Mouse (Mus musculus) liver, embryonic 13.5 days (tissue): ENCODE results near the gene Rpl10a. TPM values are rescaled to one million over a fixed set of nuclear protein-coding genes. Genes with fewer than 3 reads are reported as not detected.

Source experiments
- ATAC-seq: fragments of 200-750 bp; cut with Nextera tagmentation; 2 replicates; pipeline ENCODE4 v1.8.0; 2017; ENCODE audit warnings: low read depth, mild to moderate bottlenecking, moderate number of reproducible peaks, moderate library complexity
- DNase-seq: peaks from one replicate; pipeline ENCODE4 v3.0.0; 2022
- H3K27ac ChIP-seq: fragments of 300-500 bp; sonication (generic); 2 replicates; pipeline ENCODE4 v1.5.1; 2015; ENCODE audit warnings: moderate library complexity, mild to moderate bottlenecking, inconsistent platforms
- H3K27me3 ChIP-seq: fragments of 300-500 bp; sonication (generic); 2 replicates; pipeline ENCODE4 v1.6.1; 2015; ENCODE audit warnings: mild to moderate bottlenecking, inconsistent platforms
- H3K36me3 ChIP-seq: fragments of 300-500 bp; sonication (generic); 2 replicates; pipeline ENCODE4 v1.6.1; 2015; ENCODE audit warnings: mild to moderate bottlenecking, inconsistent platforms
- H3K4me1 ChIP-seq: fragments of 300-500 bp; sonication (generic); replicated peaks from 2 replicates; pipeline ENCODE4 v1.6.1; 2015; ENCODE audit warnings: inconsistent platforms
- H3K4me2 ChIP-seq: fragments of 300-500 bp; sonication (generic); 2 replicates; pipeline ENCODE4 v1.6.1; 2015; ENCODE audit warnings: inconsistent platforms, mild to moderate bottlenecking, moderate library complexity
- H3K4me3 ChIP-seq: fragments of 300-500 bp; sonication (generic); replicated peaks from 2 replicates; pipeline ENCODE4 v1.5.1; 2015; ENCODE audit warnings: mild to moderate bottlenecking, inconsistent platforms
- H3K9ac ChIP-seq: fragments of 300-500 bp; sonication (generic); 2 replicates; pipeline ENCODE4 v1.6.1; 2015; ENCODE audit warnings: mild to moderate bottlenecking, inconsistent platforms
- H3K9me3 ChIP-seq: fragments of 300-500 bp; sonication (generic); replicated peaks from 2 replicates; pipeline ENCODE4 v1.6.1; 2016; ENCODE audit warnings: inconsistent platforms
- WGBS: fragments of 180-500 bp; shearing (Covaris S2); methylation state at CpG from one replicate; pipeline ENCODE4 v1.1.7; 2015; ENCODE audit not compliant: insufficient replicate concordance; 5-methylcytosine and 5-hydroxymethylcytosine counted together
- polyA plus RNA-seq: library from polyadenylated mRNA; unstranded; fragments of >200 nt; fragmentation: Nextera tagmentation; extraction: Ambion mirVana; gene quantifications from 2 replicates; pipeline ENCODE4 v1.2.1, GENCODE M21; 2015

Rpl10a gene
- polyA plus RNA-seq, 1 experiment from 2014 or later = 464 TPM

GRCm38 (mm10) chr17:28362653-28363292 lies 34.5 kb downstream of the Rpl10a start:
- ATAC-seq = no peak
- Histone ChIP-seq H3K4me1 (peaks cover 23% of the 10 kb centered on the region), H3K36me3 (no peaks in the 10 kb centered on the region), H3K27ac (no peak overlapping the region), H3K27me3 (peaks cover 82% of the 10 kb centered on the region), H3K9me3 (no peaks in the 10 kb centered on the region), H3K9ac (no peak overlapping the region), H3K4me2 (peak overlapping the region; percentile 46), H3K4me3 (peak overlapping the region; percentile 21)
- 2% methylated on average over 25 of the region's 25 CpGs for WGBS
- DNase-seq = no peak

DNA sequence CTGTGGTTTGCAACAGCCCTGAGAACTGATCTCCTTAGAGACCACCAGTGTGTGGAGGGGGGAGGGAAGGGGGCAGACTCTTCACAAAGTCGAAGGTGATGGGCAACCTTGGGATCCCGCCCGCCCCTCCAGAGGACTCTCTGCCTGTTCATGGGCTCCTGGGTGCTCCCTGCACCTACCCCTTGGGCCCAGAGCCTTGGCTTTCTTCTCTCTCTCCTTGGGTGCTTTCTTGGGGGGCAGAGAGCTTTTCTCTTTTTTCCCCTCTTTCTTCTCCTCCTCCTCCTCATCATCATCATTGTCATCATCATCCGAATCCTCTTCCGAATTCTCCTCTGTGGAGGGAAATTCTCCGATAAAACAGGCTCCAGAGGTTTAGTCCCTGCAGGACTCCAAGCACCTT lies 35.2 kb downstream of the Rpl10a start:
- Histone ChIP-seq H3K4me2 (no peak overlapping the region), H3K27ac (no peak overlapping the region), H3K36me3 (no peaks in the 10 kb centered on the region), H3K9me3 (no peaks in the 10 kb centered on the region), H3K4me3 (no peak overlapping the region), H3K4me1 (peaks cover 23% of the 10 kb centered on the region), H3K27me3 (peaks cover 76% of the 10 kb centered on the region), H3K9ac (no peak overlapping the region)
- no peak for ATAC-seq
- DNase-seq = no peak
- WGBS = 14% methylated on average over 6 of the region's 6 CpGs

DNA sequence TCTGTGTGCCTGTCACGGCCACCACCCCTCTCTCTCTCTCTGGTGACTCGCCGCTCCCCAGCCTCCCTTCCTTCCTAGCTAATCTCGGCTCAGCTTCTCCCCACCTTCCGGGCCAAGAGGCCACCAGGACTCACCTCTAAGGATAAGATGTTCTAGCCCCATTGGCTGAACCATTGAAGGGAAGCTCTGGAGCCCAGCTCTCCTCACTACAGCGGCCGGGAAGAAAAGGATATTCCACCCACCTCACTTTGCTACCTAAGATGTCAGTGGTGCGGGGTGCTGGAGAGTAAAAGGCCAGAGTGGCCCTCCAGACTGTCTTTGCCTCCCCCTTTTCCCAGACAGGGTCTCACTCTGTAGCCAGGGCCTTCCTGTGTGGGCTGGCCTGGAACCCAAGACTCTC lies 36.9 kb downstream of the Rpl10a start, which contains the start of gene Tulp1:
Gene Tulp1, minus strand, starts transcription at position 101 of the 400 bp plus-strand sequence.
- Histone ChIP-seq H3K9me3 (no peaks in the 10 kb centered on the region), H3K27me3 (peaks cover 60% of the 10 kb centered on the region), H3K4me2 (peak within 1 kb of the TSS; percentile 8), H3K4me1 (peaks cover 23% of the 10 kb centered on the region), H3K27ac (no peak within 1 kb of the TSS), H3K36me3 (no peaks in the 10 kb centered on the region), H3K9ac (no peak within 1 kb of the TSS), H3K4me3 (0 out of 2 replicates have a peak within 1 kb of the TSS, but pooled peaks have one; percentile 12)
- ATAC-seq (no peak), DNase-seq (no peak)
- WGBS = 20% methylated on average over 8 of the region's 8 CpGs

GRCm38 (mm10) chr17:28368449-28368848 lies 40.2 kb downstream of the Rpl10a start:
- no peaks in the 10 kb centered on the region for H3K36me3 ChIP-seq
- WGBS = 2% methylated on average over 13 of the region's 13 CpGs
- H3K9ac ChIP-seq = no peak overlapping the region
- no peak overlapping the region for H3K4me3 ChIP-seq
- H3K4me2 ChIP-seq = no peak overlapping the region
- H3K27me3 ChIP-seq = peaks cover 31% of the 10 kb centered on the region
- H3K4me1 ChIP-seq = peaks cover 9% of the 10 kb centered on the region
- ATAC-seq (peak; percentile 39; the same call in 1 of the 2 replicates), DNase-seq (peak; percentile 71)
- H3K9me3 ChIP-seq = no peaks in the 10 kb centered on the region
- no peak overlapping the region for H3K27ac ChIP-seq

GRCm38 (mm10) chr17:28369056-28369455 lies 40.8 kb downstream of the Rpl10a start:
- Histone ChIP-seq H3K27ac (no peak overlapping the region), H3K27me3 (peaks cover 27% of the 10 kb centered on the region), H3K9me3 (no peaks in the 10 kb centered on the region), H3K9ac (no peak overlapping the region), H3K4me3 (no peak overlapping the region), H3K4me1 (peaks cover 3% of the 10 kb centered on the region), H3K36me3 (no peaks in the 10 kb centered on the region), H3K4me2 (no peak overlapping the region)
- DNase-seq = no peak
- WGBS = 48% methylated on average over 5 of the region's 5 CpGs
- ATAC-seq = no peak

- ATAC-seq (no peak), DNase-seq (no peak)
- WGBS = 67% methylated on average over 2 of the region's 2 CpGs
- H3K36me3 ChIP-seq = no peaks in the 10 kb centered on the region
- H3K9me3 ChIP-seq = no peaks in the 10 kb centered on the region
- H3K27me3 ChIP-seq = peaks cover 26% of the 10 kb centered on the region
- no peak overlapping the region for H3K27ac ChIP-seq
- H3K4me1 ChIP-seq = peaks cover 18% of the 10 kb centered on the region
- H3K4me3 ChIP-seq = no peak overlapping the region
- H3K9ac ChIP-seq = no peak overlapping the region
- no peak overlapping the region for H3K4me2 ChIP-seq
Measured at GRCm38 (mm10) chr17:28371286-28371685, 43.0 kb downstream of the Rpl10a start.

DNA sequence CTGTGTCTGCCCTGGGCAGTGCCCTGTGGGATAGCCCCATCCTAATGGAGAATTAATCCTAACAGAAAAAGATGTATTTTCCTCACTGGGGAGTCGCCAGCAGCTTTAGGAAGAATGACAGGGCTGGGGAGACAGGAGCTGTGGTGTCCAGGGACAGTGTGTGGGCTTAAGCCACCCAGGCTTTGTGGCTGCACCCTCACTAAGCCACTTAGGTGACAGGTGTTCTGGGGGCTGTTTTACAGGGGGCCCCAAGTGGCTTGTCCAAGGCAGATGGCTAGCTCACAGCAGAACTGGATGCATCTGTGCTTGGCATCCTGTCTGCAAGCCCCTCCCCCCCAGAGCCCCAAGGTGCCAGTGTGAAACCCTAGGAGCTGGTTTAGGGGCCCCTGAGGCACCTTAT lies 43.7 kb downstream of the Rpl10a start:
- H3K27ac ChIP-seq = no peak overlapping the region
- 41% methylated on average over 1 of the region's 1 CpGs for WGBS
- no peaks in the 10 kb centered on the region for H3K9me3 ChIP-seq
- H3K4me2 ChIP-seq = no peak overlapping the region
- H3K36me3 ChIP-seq = no peaks in the 10 kb centered on the region
- ATAC-seq (no peak), DNase-seq (no peak)
- H3K4me3 ChIP-seq = no peak overlapping the region
- H3K9ac ChIP-seq = no peak overlapping the region
- H3K4me1 ChIP-seq = peaks cover 18% of the 10 kb centered on the region
- peaks cover 30% of the 10 kb centered on the region for H3K27me3 ChIP-seq

DNA sequence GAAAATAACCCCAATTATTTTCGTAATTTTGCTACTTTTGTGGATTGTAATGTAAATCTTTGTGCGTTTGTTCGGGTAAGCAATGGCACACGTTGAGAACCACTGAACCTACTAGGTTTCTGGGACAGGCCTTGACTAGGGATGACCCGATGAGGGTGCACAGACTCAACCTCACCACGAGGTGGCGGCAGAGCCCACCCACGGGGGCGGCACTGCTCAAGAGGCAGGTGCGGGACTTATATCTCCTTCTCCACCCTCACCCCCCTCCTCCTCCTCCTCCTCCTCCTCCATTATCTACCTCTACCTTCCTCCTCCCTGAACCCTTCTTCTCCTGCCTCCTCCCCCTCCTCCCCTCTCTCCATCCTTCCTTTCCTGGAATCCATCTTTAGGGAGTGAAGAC lies 45.5 kb downstream of the Rpl10a start:
- Histone ChIP-seq H3K9me3 (no peaks in the 10 kb centered on the region), H3K36me3 (no peaks in the 10 kb centered on the region), H3K27me3 (peaks cover 40% of the 10 kb centered on the region), H3K27ac (no peak overlapping the region), H3K4me1 (peaks cover 18% of the 10 kb centered on the region), H3K9ac (no peak overlapping the region), H3K4me3 (no peak overlapping the region), H3K4me2 (no peak overlapping the region)
- DNase-seq (peak; percentile 58), ATAC-seq (peak; percentile 59; the same call in 1 of the 2 replicates)
- WGBS = 10% methylated on average over 10 of the region's 10 CpGs

- ATAC-seq (no peak), DNase-seq (no peak)
- Histone ChIP-seq H3K27ac (no peak overlapping the region), H3K4me2 (no peak overlapping the region), H3K9ac (no peak overlapping the region), H3K4me1 (peaks cover 18% of the 10 kb centered on the region), H3K9me3 (no peaks in the 10 kb centered on the region), H3K36me3 (no peaks in the 10 kb centered on the region), H3K4me3 (no peak overlapping the region), H3K27me3 (peaks cover 40% of the 10 kb centered on the region)
- WGBS = 17% methylated on average over 16 of the region's 16 CpGs
Measured at GRCm38 (mm10) chr17:28374494-28374893, 46.2 kb downstream of the Rpl10a start.

DNA sequence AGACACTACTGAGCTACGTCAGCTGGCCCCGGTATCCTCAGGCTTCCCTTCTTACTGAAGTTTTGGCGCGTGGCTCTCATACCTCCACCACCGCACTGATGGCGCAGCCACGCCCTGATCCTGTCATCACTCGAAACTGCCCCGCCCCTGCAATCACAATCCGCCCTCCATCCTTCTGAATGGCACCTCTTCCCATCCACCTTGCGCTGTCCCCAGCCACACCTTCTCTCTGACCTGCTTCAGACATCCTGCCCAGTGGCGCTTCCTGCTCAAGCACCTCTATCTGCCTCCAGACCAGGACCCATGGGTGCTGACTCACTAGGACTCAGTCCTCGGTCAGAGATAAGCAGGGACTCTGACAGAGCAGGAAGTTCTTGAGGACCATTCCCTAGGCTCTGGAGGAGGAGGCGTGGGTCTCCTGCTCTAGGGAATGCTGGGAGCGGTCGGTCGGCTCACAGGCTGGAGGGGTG lies 47.4 kb downstream of the Rpl10a start:
- WGBS = 5% methylated on average over 17 of the region's 17 CpGs
- no peak overlapping the region for H3K9ac ChIP-seq
- peaks cover 42% of the 10 kb centered on the region for H3K27me3 ChIP-seq
- H3K27ac ChIP-seq = no peak overlapping the region
- no peak overlapping the region for H3K4me2 ChIP-seq
- no peak overlapping the region for H3K4me3 ChIP-seq
- peaks cover 18% of the 10 kb centered on the region for H3K4me1 ChIP-seq
- H3K36me3 ChIP-seq = no peaks in the 10 kb centered on the region
- DNase-seq = peak; percentile 11
- peak; percentile 61 for ATAC-seq
- no peaks in the 10 kb centered on the region for H3K9me3 ChIP-seq

GRCm38 (mm10) chr17:28380255-28380654 lies 52.0 kb downstream of the Rpl10a start:
- no peak overlapping the region for H3K4me2 ChIP-seq
- no peak overlapping the region for H3K27ac ChIP-seq
- peaks cover 25% of the 10 kb centered on the region for H3K27me3 ChIP-seq
- no peaks in the 10 kb centered on the region for H3K36me3 ChIP-seq
- WGBS = 14% methylated on average over 6 of the region's 6 CpGs
- DNase-seq = no peak
- ATAC-seq = no peak
- H3K4me1 ChIP-seq = peaks cover 8% of the 10 kb centered on the region
- no peak overlapping the region for H3K9ac ChIP-seq
- H3K9me3 ChIP-seq = no peaks in the 10 kb centered on the region
- no peak overlapping the region for H3K4me3 ChIP-seq
